Mouse (Mus musculus) spleen, adult 2 months (tissue): ENCODE measurements around the gene Brsk1. TPM values are rescaled to one million over a fixed set of nuclear protein-coding genes. Genes with fewer than 3 reads are reported as not detected.
A peak's percentile ranks its signal among the peaks of the same experiment; 100 is the strongest.

Experiments used
- DNase-seq, 2 experiments: peaks; one replicate each; pipeline versions ENCODE4 v3.0.0 to v3.0.0-alpha.2; 2012 to 2021; ENCODE audit warnings: low spot score in 2 of 2, low read depth in 1 of 2
- H3K27ac ChIP-seq: fragments of 200-500 bp; 2 replicates; pipeline ENCODE4 v1.5.1; 2012; ENCODE audit warnings: low read length, inconsistent platforms; ENCODE audit not compliant: insufficient read depth
- H3K27me3 ChIP-seq: fragments of 200-500 bp; 2 replicates; pipeline ENCODE4 v1.6.1; 2012; ENCODE audit warnings: mild to moderate bottlenecking, moderate library complexity, low read length, inconsistent platforms; ENCODE audit not compliant: control insufficient read depth, insufficient read depth
- H3K36me3 ChIP-seq: fragments of 200-500 bp; 2 replicates; pipeline ENCODE4 v1.6.1; 2012; ENCODE audit warnings: mild to moderate bottlenecking, low read length, inconsistent platforms; ENCODE audit not compliant: control insufficient read depth, insufficient read depth
- H3K4me1 ChIP-seq: fragments of 200-500 bp; 2 replicates; pipeline ENCODE4 v1.6.1; 2011; ENCODE audit warnings: inconsistent platforms; ENCODE audit not compliant: control insufficient read depth, insufficient read depth, insufficient read length
- H3K4me3 ChIP-seq: fragments of 200-500 bp; 2 replicates; pipeline ENCODE4 v1.5.1; 2011; ENCODE audit warnings: mild to moderate bottlenecking, inconsistent platforms; ENCODE audit not compliant: insufficient read depth, insufficient read length; ENCODE audit errors: extremely low read depth
- CTCF ChIP-seq: fragments of 200-500 bp; IDR thresholded peaks from 2 replicates; pipeline ENCODE4 v1.5.1; 2011; ENCODE audit warnings: mild to moderate bottlenecking, inconsistent platforms; ENCODE audit not compliant: insufficient read depth, insufficient read length, insufficient replicate concordance; ENCODE audit errors: extremely low read depth
- POLR2A ChIP-seq: fragments of 200-500 bp; IDR thresholded peaks from 2 replicates; pipeline ENCODE4 v1.6.1; 2011; ENCODE audit warnings: low read depth, low read length, inconsistent platforms
- WGBS: fragments of 180-500 bp; shearing (Covaris S2); methylation state at CpG from one replicate; pipeline ENCODE4 v1.1.7; 2018; 5-methylcytosine and 5-hydroxymethylcytosine counted together
- polyA plus RNA-seq: library from polyadenylated mRNA; depleted of rRNA; stranded (reverse); fragments of >200 nt; gene quantifications from 2 replicates; pipeline ENCODE4 v1.2.3, GENCODE M21; 2012

Gene Brsk1
- polyA plus RNA-seq, 1 experiment: 0.84 TPM

DNA sequence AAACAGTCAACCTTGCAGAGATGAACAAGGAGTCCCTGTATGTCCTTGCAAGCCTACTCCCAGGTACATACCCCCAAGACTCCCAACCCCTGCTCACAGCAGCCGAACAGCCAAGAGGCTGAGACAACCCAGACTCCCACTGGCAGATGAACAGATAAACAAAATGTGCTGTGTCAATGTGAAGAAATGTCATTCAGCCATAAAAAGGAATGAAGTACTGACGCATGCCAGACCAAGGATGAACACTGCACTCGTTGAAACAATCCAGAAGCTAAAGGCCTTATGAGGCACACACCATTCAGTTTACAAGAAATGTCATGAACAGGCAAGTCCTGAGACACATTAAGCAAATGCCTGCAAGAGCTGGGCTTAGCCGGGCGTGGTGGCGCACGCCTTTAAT is 15.2 kb upstream of the Brsk1 start:
- Histone ChIP-seq H3K4me1 (no peaks in the 10 kb centered on the region), H3K27me3 (no peaks in the 10 kb centered on the region), H3K4me3 (no peak overlapping the region), H3K36me3 (peaks cover 12% of the 10 kb centered on the region), H3K27ac (no peak overlapping the region)
- DNase-seq: no peak
- 85% methylated on average over 7 of the region's 7 CpGs for WGBS
- no peak for TF ChIP-seq POLR2A
- TF ChIP-seq CTCF: no peak

- H3K27ac ChIP-seq: no peak overlapping the region
- H3K4me3 ChIP-seq: no peak overlapping the region
- TF ChIP-seq CTCF: no peak
- TF ChIP-seq POLR2A: no peak
- DNase-seq: no peak
- H3K36me3 ChIP-seq: peaks cover 7% of the 10 kb centered on the region
- 59% methylated on average over 5 of the region's 5 CpGs for WGBS
- peaks cover 8% of the 10 kb centered on the region; the same call in 1 of the 2 replicates for H3K4me1 ChIP-seq
- H3K27me3 ChIP-seq: no peaks in the 10 kb centered on the region
These were observed 7.1 kb upstream of the Brsk1 start for GRCm38 (mm10) chr7:4683307-4683706.

- no peak for DNase-seq
- Histone ChIP-seq H3K4me3 (peak overlapping the region; percentile 72), H3K27ac (peak overlapping the region; percentile 78; the same call in 1 of the 2 replicates), H3K4me1 (peaks cover 8% of the 10 kb centered on the region; the same call in 1 of the 2 replicates), H3K27me3 (no peaks in the 10 kb centered on the region), H3K36me3 (peaks cover 7% of the 10 kb centered on the region)
- no peak for TF ChIP-seq POLR2A
- TF ChIP-seq CTCF: no peak
- WGBS: 4% methylated on average over 13 of the region's 13 CpGs
These were observed 6.2 kb upstream of the Brsk1 start for GRCm38 (mm10) chr7:4684203-4684602.

DNA sequence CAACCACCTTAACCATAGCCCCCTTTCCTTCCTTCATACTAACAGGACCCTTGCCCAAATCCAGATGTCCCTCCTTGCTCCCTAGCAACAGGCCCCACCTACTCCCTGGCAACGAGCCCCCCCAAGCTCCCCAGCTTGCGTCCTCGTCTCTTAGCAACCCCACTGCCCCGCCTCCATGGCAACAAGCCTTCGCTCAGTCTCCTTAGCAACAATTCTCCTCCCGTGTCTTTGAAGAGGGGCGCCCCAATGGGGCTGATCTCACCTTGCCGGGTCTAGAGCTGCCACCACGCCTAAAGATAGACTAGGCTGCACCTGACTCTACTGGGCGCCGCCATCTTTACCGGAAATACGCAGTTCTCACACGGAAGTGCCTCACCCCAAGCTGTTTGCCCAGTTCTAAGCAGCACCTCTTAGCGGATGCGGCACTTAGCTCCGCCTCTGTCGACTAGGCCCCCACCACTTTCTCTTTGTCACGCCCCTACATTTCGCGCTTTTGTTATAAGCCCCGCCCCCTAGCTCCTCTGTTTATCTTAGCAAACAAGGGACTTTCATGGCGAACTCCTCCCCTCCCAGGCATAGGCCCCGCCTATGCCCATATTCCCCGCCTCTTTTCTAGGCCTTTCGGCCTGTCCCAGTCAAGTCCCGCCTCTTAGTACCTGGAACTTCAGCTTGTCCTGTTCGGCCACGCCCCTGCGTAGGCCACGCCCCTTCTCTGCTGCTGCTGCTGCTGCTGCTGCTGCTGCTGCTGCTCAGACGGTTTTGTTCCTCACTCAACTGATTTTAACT is 5.6 kb upstream of the Brsk1 start, which contains the start of gene Hspbp1:
TSS of gene Hspbp1 (minus strand) at position 437 of the 786 bp plus-strand sequence.
- WGBS: under 1% methylated on average over 32 of the region's 32 CpGs
- TF ChIP-seq CTCF (no peak), POLR2A (no peak; the same call in 1 of the 2 replicates)
- Histone ChIP-seq H3K27ac (peak within 1 kb of the TSS; percentile 78), H3K27me3 (no peaks in the 10 kb centered on the region), H3K4me3 (peak within 1 kb of the TSS; percentile 72), H3K36me3 (peaks cover 6% of the 10 kb centered on the region), H3K4me1 (peaks cover 8% of the 10 kb centered on the region; the same call in 1 of the 2 replicates)
- peak; percentile 92 to 99 for DNase-seq

DNA sequence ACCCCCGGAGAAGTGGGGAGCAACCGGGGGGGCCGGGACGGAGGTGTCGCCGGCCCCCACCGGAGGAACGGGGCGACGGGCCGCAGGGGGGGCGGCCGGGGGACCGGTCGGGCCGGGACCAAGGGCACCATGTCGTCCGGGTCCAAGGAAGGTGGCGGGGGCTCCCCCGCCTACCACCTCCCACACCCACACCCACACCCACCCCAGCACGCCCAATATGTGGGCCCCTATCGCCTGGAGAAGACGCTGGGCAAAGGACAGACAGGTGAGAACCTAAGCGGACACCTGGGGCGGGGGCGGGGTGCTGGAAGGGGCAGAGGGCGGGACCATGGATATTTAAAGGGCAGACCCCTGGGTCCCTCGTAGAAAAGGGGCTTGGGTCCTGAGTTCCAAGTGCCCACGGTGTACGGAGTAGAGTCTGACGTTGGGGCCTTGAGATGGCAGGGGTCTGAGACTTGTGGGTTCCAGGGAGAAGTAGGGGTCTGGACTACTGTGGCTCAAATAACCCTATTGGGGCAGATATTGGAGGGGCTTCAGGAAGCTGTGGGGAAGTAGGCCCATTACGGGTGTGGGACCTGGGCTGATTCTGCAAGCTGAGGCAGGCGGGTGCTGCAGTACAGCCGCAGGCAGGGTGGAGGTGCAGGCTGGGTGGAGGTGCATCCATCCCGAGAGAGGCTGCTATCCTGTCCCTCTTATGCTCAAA is 698 bp downstream of the Brsk1 start:
- TF ChIP-seq CTCF (no peak), POLR2A (no peak)
- H3K36me3 ChIP-seq: no peaks in the 10 kb centered on the region
- WGBS: 34% methylated on average over 28 of the region's 35 CpGs
- peaks cover 9% of the 10 kb centered on the region; the same call in 1 of the 2 replicates for H3K27me3 ChIP-seq
- DNase-seq: no peak
- no peaks in the 10 kb centered on the region for H3K4me1 ChIP-seq
- no peak overlapping the region; the same call in 1 of the 2 replicates for H3K4me3 ChIP-seq
- no peak overlapping the region for H3K27ac ChIP-seq

DNA sequence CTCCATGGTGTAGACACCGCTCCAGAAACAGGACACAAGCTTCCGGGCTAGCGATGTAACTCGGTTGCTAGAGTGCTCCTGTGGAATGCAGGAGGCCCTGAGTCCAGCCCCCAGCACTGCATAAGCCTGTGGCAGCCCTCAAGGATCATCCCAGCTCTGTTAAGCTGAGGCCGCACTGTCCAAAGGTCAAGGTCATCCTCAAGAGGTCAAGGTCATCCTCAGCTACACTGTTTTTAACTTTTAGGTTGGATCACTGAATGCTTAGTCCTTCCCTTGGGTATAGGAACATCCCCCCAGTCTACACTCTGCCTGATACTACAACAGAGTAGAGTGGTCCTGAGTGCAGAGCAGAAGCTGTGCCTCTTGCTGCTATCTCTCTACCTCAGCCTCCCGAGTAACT is 2.6 kb downstream of the Brsk1 start:
- Histone ChIP-seq H3K27me3 (peaks cover 9% of the 10 kb centered on the region; the same call in 1 of the 2 replicates), H3K4me1 (no peaks in the 10 kb centered on the region), H3K4me3 (no peak overlapping the region), H3K36me3 (no peaks in the 10 kb centered on the region), H3K27ac (no peak overlapping the region)
- TF ChIP-seq CTCF (no peak), POLR2A (no peak)
- no peak for DNase-seq
- 88% methylated on average over 6 of the region's 6 CpGs for WGBS

GRCm38 (mm10) chr7:4702334-4702733 is 11.9 kb downstream of the Brsk1 start:
- DNase-seq: no peak
- no peaks in the 10 kb centered on the region for H3K36me3 ChIP-seq
- no peaks in the 10 kb centered on the region for H3K4me1 ChIP-seq
- TF ChIP-seq POLR2A: no peak
- TF ChIP-seq CTCF: no peak
- 89% methylated on average over 8 of the region's 8 CpGs for WGBS
- H3K27ac ChIP-seq: no peak overlapping the region
- no peaks in the 10 kb centered on the region for H3K27me3 ChIP-seq
- H3K4me3 ChIP-seq: no peak overlapping the region
